Mouse (Mus musculus): ENCODE measurements around the gene Ccdc58.
"Not testable (repeated sequence)": the region's sequence is repeated elsewhere in the genome, so short reads cannot be mapped to it uniquely, and the experiment has no call there.

Ccdc58 gene

DNA sequence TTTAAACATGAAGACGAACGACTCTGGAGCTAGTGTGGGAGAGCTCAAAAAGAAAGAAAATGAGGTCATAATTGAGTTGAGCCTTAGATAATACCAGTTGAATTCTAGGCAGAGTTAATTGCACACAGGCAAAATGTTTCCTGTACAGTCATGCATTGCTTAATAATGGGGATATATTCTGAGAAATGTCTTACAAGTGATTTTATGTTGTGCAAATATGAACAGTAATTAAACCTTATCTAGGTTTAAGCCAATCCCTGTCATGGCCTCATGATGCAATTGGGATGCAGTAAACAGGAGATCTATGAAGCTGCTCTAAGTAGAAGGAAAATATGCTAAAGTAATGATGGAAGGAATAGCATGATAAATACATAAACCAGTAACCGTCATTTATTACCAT is 3.3 kb downstream of the Ccdc58 start:
- no peak for DNase-seq (ENCODE audit: low read depth, low spot score)

DNA sequence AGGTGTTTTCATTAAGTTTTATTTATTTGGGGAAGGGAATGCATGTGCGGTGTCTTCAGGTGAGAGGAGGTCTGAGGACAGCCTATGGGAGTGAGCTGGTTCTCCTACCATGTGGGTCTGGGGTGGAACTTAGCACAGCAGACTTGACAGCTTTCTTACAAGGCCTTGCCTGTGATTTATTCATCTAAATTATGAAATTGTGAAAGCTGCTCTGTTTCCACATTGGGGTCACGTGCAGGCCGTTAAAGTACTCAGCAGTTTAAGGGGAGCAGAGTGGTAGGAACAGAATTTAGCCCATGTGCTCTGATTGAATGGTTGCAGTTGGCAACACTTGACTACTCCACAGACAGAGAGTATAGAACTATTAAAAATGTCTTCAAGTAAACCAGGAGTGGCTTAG is 8.4 kb downstream of the Ccdc58 start:
- no peak for DNase-seq (ENCODE audit: low read depth, low spot score)

DNA sequence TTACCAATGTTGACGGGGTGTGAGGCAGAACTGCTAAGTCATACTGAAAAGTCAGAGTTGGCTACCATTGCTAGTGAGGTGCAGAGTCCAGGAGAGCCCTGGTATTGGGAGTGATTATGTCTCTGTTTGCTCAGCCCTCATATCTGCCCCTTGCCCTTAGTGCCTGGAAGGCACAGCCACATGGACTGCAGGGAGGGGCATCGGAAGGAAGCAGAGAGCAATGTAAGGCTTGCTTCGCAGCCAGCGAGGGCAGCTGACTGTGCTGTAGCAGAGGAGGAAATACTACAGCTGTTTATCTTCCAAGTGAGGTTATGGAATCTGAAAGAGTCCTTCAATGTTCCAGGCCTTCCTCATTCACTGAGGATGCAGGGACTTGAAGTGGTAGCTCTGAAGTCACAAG is 16.4 kb downstream of the Ccdc58 start:
- no peak for DNase-seq (ENCODE audit: low read depth, low spot score)

DNA sequence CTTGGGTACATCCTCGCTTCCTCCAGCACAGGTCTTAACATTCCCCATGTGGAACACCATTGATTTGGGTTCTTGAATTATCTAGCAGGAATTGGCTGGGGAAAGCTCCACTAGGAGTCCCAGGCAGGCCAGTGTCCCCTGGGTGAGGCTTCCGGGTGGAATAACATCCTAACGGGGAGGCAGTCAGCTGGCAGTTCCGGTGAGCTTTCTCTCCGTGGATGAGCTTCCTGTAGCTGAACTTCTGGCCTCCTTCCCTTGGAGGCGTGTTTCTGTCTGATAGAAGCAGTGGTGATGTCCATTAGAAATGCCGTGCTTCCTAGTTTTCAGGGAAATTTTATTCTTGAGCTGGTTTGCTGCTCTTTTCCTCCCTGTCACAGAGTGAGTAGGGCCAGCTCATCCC is 17.6 kb downstream of the Ccdc58 start:
- no peak for DNase-seq (ENCODE audit: low read depth, low spot score)

DNA sequence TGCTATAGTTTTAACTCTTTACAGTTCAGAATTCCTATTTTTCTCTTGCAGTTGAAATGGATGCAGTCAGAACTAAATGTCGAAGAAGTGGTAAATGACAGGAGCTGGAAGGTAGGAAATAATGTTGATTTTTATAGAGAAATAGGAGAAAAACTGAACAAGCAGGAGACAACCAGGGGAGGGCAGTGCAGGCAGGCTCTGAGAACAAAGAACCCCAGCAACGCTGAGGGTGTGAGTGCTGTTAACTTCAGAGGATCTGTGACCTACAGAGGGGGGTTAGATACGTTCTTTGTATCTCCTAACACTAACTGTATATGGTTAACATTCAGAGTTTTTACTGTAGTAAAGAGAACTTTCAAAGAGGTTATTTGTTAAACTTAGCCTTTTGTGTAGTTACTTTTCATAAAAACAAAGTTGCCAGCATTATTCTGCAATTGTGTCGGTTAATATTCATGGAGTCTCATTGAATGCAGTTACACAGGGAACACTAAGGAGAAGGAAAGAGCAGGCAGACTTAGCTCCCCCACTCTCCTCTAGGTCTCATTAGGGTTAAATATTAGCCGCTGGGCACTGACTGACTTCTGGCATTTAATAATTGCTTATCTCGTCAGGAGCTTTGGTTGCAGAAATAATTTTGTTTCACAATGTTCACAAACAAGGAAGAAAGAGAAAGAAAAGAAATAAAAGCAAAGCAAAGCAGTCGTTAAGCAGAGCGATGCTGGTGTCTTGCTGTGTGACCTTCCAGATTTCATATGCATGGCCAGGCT is 18.5 kb downstream of the Ccdc58 start:
- no peak for DNase-seq (ENCODE audit: low read depth, low spot score)

DNA sequence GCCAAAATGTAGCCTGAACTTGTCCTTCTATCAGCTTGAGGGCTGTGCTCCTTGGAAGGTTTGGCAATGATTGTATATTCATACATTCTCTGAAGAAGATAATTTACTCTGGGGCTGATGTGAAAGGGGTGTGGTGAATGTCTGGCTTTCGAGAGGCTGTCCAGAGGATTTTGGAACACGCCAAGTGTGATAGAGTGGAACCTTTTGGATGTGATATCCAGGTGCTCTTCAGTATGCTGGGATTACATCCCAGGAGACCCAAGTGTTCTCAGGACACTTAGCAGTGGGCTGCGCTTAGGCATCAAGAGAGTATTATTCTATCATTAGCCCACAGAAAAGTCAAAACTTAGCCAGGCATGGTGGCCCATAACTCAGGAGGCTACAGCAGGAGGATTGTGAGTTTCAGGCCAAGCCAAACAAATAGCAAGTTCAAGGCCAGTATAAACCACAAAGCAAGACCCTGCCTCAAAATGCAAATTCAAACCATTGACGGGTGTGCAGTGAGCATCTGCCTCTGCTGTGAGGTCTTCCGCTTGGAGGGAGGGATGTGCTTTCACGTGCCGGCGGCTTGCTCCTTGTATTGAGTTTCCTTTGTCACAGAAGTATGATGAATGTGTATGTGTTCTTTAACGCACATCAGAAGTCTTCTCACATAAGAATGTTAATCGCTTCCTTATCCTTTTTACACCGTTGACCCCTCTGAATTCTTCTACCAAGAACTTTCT is 19.5 kb downstream of the Ccdc58 start:
- DNase-seq (ENCODE audit: low read depth, low spot score): no peak

DNA sequence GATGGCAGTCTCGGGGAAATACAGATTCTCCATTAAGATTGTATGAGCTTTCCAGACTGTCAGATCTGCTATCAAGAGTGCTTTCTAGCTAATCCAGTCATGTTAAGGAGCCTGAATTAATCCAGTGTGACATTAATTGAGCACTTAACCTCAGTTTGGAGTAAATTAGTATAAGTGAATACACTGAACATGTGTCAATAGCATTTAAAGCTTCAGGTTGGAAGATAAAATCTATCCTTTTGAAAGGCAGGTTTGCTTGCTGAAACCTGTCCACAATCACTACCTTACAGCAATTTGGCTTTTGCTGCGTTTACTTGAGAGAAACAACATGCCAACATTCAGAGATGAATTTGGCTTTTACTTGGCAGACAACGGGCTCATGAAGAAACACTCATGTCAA is 22.6 kb downstream of the Ccdc58 start:
- DNase-seq (ENCODE audit: low read depth, low spot score): no peak

DNA sequence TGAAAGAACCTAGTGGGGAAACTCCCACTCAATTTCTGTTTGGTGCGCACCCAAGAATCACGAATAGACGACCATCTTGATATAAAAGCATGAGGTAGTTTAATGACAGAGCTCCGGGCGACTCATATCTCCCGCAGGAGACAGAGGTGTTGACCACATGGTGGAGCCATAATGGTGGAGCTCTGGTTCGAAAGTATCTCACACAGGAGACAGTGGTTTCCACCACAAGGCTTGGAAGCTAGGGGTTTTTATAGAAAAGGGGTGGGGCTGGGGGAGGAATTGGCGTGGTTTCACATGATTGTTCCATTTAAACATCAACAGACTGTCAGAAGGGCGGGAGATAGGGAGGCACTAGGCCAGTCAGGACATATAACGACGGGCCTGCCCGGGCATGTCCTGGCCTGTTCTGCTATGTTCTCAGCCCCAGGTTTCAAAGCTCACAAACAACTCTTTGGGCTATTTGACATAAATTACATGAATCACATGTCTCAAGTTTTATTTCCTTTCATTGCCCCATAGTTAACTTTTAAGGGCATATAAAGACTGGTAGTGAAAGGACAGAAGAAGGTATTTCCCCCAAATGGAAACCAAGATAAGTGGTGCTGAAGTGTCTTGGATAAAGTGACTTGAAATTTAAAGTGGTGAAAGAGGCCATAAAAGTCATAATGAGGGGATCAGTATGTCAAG is 26.5 kb downstream of the Ccdc58 start:
- DNase-seq (ENCODE audit: low read depth, low spot score): not testable (repeated sequence)

DNA sequence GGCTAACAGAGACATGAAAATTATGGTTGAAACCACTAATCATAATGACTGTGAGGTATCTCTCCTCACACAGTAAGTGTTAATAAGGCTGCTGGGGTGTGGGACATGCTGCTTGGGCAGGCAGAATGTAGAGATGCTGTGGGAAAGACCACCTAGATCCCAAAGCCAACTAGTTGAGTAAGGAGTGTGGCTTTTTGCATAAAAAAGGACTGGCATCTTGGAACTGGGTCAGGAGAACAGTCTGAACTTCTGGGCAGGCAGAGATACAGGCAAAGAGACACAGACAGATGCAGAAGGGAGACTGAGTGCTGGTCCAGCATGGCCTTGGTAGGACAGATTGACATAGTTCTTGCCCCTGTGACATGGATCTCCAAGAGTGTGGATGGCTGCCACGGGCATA is 30.0 kb downstream of the Ccdc58 start:
- no peak for DNase-seq (ENCODE audit: low read depth, low spot score)

DNA sequence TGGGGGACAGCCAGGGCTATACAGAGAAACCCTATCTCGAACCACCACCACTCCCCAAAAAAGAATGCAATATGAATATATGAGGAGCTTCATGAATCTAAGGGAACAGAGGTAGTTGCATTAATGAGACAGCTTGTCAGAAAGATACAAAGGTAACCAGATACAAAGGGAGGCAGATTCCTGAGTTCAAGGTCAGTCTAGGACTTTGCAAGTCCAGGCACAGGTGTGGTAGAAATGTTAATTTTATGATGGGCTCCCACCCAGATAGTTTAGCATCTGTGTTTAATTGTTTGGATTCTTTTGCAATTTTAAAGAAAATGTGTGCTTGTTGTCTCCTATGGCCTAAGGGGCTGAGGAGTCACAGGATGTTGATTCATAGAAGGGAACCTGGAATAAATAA is 30.7 kb downstream of the Ccdc58 start:
- DNase-seq (ENCODE audit: low read depth, low spot score): no peak

DNA sequence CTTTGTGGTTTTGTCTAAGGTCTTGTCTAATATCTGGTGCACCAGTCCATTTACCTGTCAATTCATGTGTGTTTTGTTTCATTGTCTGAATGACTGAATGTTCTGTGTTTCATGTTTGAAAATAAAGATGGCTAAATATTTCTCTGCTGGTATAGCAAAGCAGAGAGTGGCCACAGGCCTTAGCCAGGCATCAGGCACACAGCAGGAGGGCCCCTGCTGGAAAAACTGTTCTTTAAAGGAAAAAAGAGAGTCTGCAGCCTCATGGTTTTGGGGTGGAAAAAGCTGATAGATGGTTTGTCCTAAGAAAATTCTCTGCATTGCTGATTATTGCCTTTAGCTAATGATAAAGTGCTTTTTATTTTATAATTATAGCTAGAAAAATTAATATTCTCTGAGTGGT is 40.0 kb downstream of the Ccdc58 start:
- not testable (repeated sequence) for DNase-seq (ENCODE audit: low read depth, low spot score)

DNA sequence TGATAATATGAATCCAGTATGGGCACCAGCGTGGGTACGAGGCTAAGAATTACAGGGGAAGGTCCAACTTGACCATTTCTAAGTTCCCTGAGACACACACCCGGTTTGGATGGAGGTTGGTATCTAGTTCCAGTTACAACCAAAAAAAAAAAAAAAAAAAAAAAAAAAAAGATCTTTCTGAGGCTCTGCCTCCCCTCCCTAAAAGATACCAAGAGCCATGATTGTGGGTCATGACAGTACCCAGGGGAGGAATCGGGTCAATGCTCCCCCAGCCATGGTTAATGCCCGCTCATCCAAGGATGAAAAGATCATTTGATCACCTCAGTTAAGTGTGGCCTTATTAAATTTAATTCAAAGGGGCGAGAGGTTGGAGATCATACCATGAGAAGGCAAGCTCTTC is 44.3 kb downstream of the Ccdc58 start:
- DNase-seq (ENCODE audit: low read depth, low spot score): not testable (repeated sequence)

DNA sequence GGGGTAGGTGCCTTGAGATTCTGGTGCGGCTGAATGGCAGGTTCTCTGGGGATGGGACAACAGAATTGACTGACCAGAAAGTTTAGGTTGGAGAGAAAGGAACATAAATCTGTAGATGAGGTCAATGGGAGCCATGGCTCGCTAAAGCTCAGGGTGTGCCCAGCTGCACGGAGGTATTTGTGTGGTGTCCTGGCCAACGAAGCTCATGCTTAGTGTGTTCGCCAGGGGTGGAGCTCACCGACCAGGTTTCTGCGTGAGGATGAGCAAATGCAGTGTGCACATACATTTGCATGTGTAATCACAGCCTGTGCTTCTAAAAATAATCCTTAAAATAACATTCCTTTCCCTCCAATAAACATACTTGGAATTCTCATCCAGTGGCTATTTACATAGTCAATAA is 56.6 kb downstream of the Ccdc58 start:
- no peak for DNase-seq (ENCODE audit: low read depth, low spot score)

DNA sequence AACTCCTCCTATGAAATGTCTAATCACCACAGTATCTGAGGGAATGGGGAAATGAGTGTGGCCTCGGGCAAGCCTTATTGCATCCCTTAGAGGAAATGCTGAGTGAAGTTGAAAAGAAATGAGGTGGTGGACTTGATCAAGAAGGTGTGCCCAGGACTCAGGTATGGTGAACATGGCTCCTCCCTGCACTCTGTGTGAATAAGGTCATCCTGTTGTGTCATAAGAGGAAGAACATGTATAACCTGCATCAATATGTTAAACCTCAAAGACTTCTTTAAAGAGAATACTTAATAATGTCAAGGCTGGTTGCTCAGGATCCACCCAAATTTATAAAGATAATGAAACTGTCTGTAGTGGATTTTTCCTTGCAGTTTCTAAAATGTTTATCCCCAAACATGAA is 59.7 kb downstream of the Ccdc58 start, which contains the start of gene Csta1:
TSS of gene Csta1 (minus strand) at position 101 of the 400 bp plus-strand sequence.
- no peak for DNase-seq (ENCODE audit: low read depth, low spot score)

DNA sequence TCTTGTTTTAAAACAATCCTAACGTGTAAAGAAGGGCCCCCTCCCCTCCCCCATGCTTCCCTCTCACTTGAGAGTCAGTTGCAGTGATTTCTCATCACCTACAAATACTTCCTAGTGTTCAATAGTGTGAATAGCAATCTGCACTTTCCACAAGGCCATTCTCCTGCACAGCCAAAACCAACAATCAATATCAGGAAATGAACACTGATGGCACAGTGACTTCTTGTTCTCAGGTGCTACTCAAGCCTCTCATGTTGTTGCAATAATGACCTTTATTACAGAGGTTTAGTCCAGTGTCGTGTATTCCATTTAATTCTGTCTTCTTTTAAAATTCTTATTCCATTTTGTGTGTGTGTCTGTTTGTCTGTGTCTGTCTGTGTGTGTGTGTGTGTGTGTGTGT is 66.7 kb downstream of the Ccdc58 start:
- no peak for DNase-seq (ENCODE audit: low read depth, low spot score)
